In the genomic region with DNA sequence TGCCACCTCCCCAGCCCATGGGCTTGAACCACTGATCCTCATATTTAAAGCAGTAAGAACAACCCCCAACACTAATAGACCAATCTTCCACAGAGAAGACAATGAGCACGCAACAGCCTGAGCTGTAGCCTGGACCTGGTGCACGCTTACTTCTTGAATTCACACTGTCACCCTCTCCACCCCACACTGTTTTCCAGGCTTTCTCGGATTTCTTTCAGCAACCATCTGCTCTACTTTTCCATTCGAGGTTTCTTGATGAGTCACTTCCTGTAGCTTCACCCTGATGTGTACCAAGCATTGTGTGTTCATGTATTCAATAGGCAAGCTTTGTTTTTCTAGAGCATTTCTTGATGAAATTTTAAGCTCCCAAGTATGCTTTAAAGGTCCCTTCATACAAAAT, we compare ENCODE assay signal across 20 mouse cellular contexts. TPM values are rescaled to one million over a fixed set of nuclear protein-coding genes. Genes with fewer than 3 reads are reported as not detected.
A peak's percentile ranks its signal among the peaks of the same experiment; 100 is the strongest.
DNase-seq lines count a peak whose midpoint lies in the region; ATAC-seq lines count a peak whose summit lies in the region.
"Had no signal": no experiment of that assay in that cellular context is flagged by ENCODE, and none has a peak within 500 bp of the region (broad histone marks: within the 10 kb centered on the region; RNA-seq: fewer than 3 reads in every experiment).

No protein-coding gene starts in this region.

- no peak overlapping the region for H3K4me3 ChIP-seq in midbrain, embryonic 15.5 days
- H3K4me3 ChIP-seq in hindbrain, embryonic 16.5 days (ENCODE audit: low read length): no peak overlapping the region
- H3K4me3 ChIP-seq: heart, embryonic 10.5 days; lung, embryonic 15.5 days had no signal

- no peak overlapping the region for H3K27ac ChIP-seq in midbrain, embryonic 15.5 days
- no peak overlapping the region for H3K27ac ChIP-seq in hindbrain, embryonic 16.5 days (ENCODE audit: low read depth, low read length)
- H3K27ac ChIP-seq: heart, embryonic 10.5 days; hindbrain, embryonic 14.5 days; lung, embryonic 15.5 days had no signal

- no peaks in the 10 kb centered on the region for H3K9me3 ChIP-seq in midbrain, embryonic 15.5 days
- H3K9me3 ChIP-seq in hindbrain, embryonic 16.5 days (ENCODE audit: control insufficient read depth, low read length): no peaks in the 10 kb centered on the region
- H3K9me3 ChIP-seq: heart, embryonic 10.5 days; lung, embryonic 15.5 days had no signal

- no peak overlapping the region for H3K9ac ChIP-seq in midbrain, embryonic 15.5 days
- H3K9ac ChIP-seq in hindbrain, embryonic 16.5 days (ENCODE audit: low read depth, low read length): no peak overlapping the region
- H3K9ac ChIP-seq: hindbrain, embryonic 14.5 days; lung, embryonic 15.5 days had no signal

- no peaks in the 10 kb centered on the region for H3K36me3 ChIP-seq in midbrain, embryonic 15.5 days (replicated peaks)
- no peaks in the 10 kb centered on the region for H3K36me3 ChIP-seq in hindbrain, embryonic 16.5 days (ENCODE audit: control insufficient read depth, insufficient read depth, low read length)
- H3K36me3 ChIP-seq: heart, embryonic 10.5 days; lung, embryonic 15.5 days had no signal

- ATAC-seq in inflammation-experienced regulatory T-cells, adult 6 months: peak; percentile 33
- no peak for ATAC-seq in midbrain, embryonic 15.5 days (replicated peaks)
- no peak for ATAC-seq in hindbrain, embryonic 16.5 days
- ATAC-seq: forebrain, embryonic 14.5 days had no signal

- peaks cover 8% of the 10 kb centered on the region for H3K4me1 ChIP-seq in midbrain, embryonic 15.5 days
- peaks cover 5% of the 10 kb centered on the region; the same call in 1 of the 2 replicates for H3K4me1 ChIP-seq in hindbrain, embryonic 16.5 days (ENCODE audit: control insufficient read depth, insufficient read depth, low read depth, low read length)

- peak; percentile 42 to 91 for DNase-seq in left cerebral cortex, postnatal 25 days (ENCODE audit: low spot score in 2 of 2)
- DNase-seq in left cerebral cortex, postnatal 36 days (ENCODE audit: low spot score in 2 of 2): no peak
- peak; percentile 70 for DNase-seq in CD4-positive helper T cell, adult 2 months (ENCODE audit: low read depth, low spot score)
- peak; percentile 48 for DNase-seq in Muller cell, postnatal 12 days (ENCODE audit: inconsistent ontology term)
- DNase-seq: adrenal gland, postnatal 14 days; cerebellum, adult 9-11 months; gastrocnemius, postnatal 10 days; heart, postnatal 14 days; kidney, adult 2 months; kidney, postnatal 36 days; thymus, postnatal 14 days had no signal

- intact Hi-C loops in left cerebral cortex, postnatal 25 days (cut with DNase I): no loop called here
- intact Hi-C loops in left cerebral cortex, postnatal 36 days (cut with DNase I): no loop called here

- H3K27me3 ChIP-seq in midbrain, embryonic 15.5 days (replicated peaks): no peaks in the 10 kb centered on the region
- no peaks in the 10 kb centered on the region for H3K27me3 ChIP-seq in hindbrain, embryonic 16.5 days (replicated peaks; ENCODE audit: control insufficient read depth, insufficient read depth, low read length)
- H3K27me3 ChIP-seq: lung, embryonic 15.5 days had no signal

- no peak overlapping the region for H3K4me2 ChIP-seq in midbrain, embryonic 15.5 days
- no peak overlapping the region for H3K4me2 ChIP-seq in hindbrain, embryonic 16.5 days (ENCODE audit: low read length)
- H3K4me2 ChIP-seq: hindbrain, embryonic 14.5 days; liver, embryonic 11.5 days; lung, embryonic 15.5 days had no signal

- WGBS in midbrain, embryonic 15.5 days: 80% methylated on average over 4 of the region's 4 CpGs
- WGBS in hindbrain, embryonic 16.5 days: 71% methylated on average over 4 of the region's 4 CpGs

RNA-seq across cellular contexts. Expression of gene Madd, which starts 3.8 kb away (rescaled TPM):
- total RNA-seq in left cerebral cortex, postnatal 25 days (2021): 100 to 1,000 TPM; 232 to 233 TPM
- total RNA-seq in left cerebral cortex, postnatal 36 days (2021): 100 to 1,000 TPM; 227 to 230 TPM
- polyA plus RNA-seq in inflammation-experienced regulatory T-cells, adult 6 months (2017; shearing (Covaris generic)): 10 to 100 TPM; 58.0 to 78.6 (median 69.2) TPM
- polyA plus RNA-seq in midbrain, embryonic 15.5 days (2015; fragmentation: Nextera tagmentation; extraction: Ambion mirVana): 65.4 and 69.3 TPM in 2 replicates
- 49.9 and 56.3 TPM in 2 replicates for polyA plus RNA-seq in hindbrain, embryonic 16.5 days (2015; fragmentation: Nextera tagmentation; extraction: Ambion mirVana)

RNA-seq across cellular contexts. Expression of gene Nr1h3, which starts 15.2 kb away (rescaled TPM):
- 1 to 10 TPM; 2.7 to 5.7 TPM for total RNA-seq in left cerebral cortex, postnatal 25 days (2021)
- 1 to 10 TPM; 3.1 to 4.2 TPM for total RNA-seq in left cerebral cortex, postnatal 36 days (2021)
- 1 to 10 TPM in 2 of 3 experiments, under 1 TPM in 1; 0.33 to 2.8 (median 1.4) TPM for polyA plus RNA-seq in inflammation-experienced regulatory T-cells, adult 6 months (2017; shearing (Covaris generic))
- 2.7 and 3.0 TPM in 2 replicates for polyA plus RNA-seq in midbrain, embryonic 15.5 days (2015; fragmentation: Nextera tagmentation; extraction: Ambion mirVana)
- polyA plus RNA-seq in hindbrain, embryonic 16.5 days (2015; fragmentation: Nextera tagmentation; extraction: Ambion mirVana): 2.6 and 3.1 TPM in 2 replicates
- total RNA-seq: megakaryocyte-erythroid progenitor cell, adult 5-6 weeks had no signal

RNA-seq across cellular contexts. Expression of gene Acp2, which starts 15.3 kb away (rescaled TPM):
- 10 to 100 TPM; 49.7 to 51.4 TPM for total RNA-seq in left cerebral cortex, postnatal 25 days (2021)
- total RNA-seq in left cerebral cortex, postnatal 36 days (2021): 10 to 100 TPM; 44.5 to 46.9 TPM
- polyA plus RNA-seq in inflammation-experienced regulatory T-cells, adult 6 months (2017; shearing (Covaris generic)): 10 to 100 TPM; 13.3 to 18.2 (median 15.0) TPM
- polyA plus RNA-seq in midbrain, embryonic 15.5 days (2015; fragmentation: Nextera tagmentation; extraction: Ambion mirVana): 37.2 and 43.6 TPM in 2 replicates
- polyA plus RNA-seq in hindbrain, embryonic 16.5 days (2015; fragmentation: Nextera tagmentation; extraction: Ambion mirVana): 38.6 and 43.2 TPM in 2 replicates

RNA-seq across cellular contexts. Expression of gene Ddb2, which starts 49.4 kb away (rescaled TPM):
- 10 to 100 TPM; 10.6 to 11.9 TPM for total RNA-seq in left cerebral cortex, postnatal 25 days (2021)
- 10 to 100 TPM in 1 of 2 experiments, 1 to 10 TPM in 1; 9.6 to 12.2 TPM for total RNA-seq in left cerebral cortex, postnatal 36 days (2021)
- polyA plus RNA-seq in inflammation-experienced regulatory T-cells, adult 6 months (2017; shearing (Covaris generic)): 10 to 100 TPM; 56.2 to 82.8 (median 75.2) TPM
- polyA plus RNA-seq in midbrain, embryonic 15.5 days (2015; fragmentation: Nextera tagmentation; extraction: Ambion mirVana): 18.1 and 18.8 TPM in 2 replicates
- 16.1 and 17.4 TPM in 2 replicates for polyA plus RNA-seq in hindbrain, embryonic 16.5 days (2015; fragmentation: Nextera tagmentation; extraction: Ambion mirVana)

Comparison
In these comparisons a context has a peak if more than half of its experiments do, and no peak if none do; other contexts are left out.
1. DNase-seq: peak in left cerebral cortex, postnatal 25 days (2 of 2), CD4-positive helper T cell, adult 2 months (single experiment) and Muller cell, postnatal 12 days (single experiment); none in left cerebral cortex, postnatal 36 days (0 of 2).